Mouse (Mus musculus) bone marrow, adult 2 months (tissue): ENCODE measurements around the gene Gm9945.

ENCODE experiments used
- CTCF ChIP-seq: fragments of 200-500 bp; IDR thresholded peaks from 2 replicates; pipeline ENCODE4 v1.5.1; 2011; ENCODE audit warnings: low read length, control low read depth; ENCODE audit not compliant: control insufficient read depth, insufficient read depth
- POLR2A ChIP-seq: fragments of 200-500 bp; IDR thresholded peaks from 2 replicates; pipeline ENCODE4 v1.6.1; 2011; ENCODE audit warnings: low read depth, mild to moderate bottlenecking, control low read depth, low read length, borderline replicate concordance; ENCODE audit not compliant: control insufficient read depth

DNA sequence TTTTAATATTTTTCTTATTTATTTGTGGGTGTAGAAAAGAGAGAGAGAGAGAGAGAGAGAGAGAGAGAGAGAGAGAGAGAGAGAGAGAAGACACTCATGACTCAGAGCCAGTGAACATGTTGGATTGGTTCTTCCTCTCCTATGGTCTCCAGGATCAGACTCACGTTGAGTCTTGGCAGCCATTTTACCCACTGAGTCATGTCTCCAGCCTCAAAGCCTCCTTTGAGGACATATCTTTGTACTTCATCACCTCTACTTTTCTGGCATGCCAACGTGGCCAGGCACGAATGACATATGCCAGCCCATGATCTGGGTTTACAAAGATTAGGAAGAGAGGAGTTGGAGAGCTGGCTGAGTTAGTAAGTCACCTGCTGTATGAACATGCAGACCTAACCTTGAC, 19.8 kb upstream of the Gm9945 start:
- no peak for TF ChIP-seq CTCF
- no peak for TF ChIP-seq POLR2A
